Mouse (Mus musculus) heart, embryonic 14.5 days (tissue): ENCODE measurements around the gene Clstn1. TPM values are rescaled to one million over a fixed set of nuclear protein-coding genes. Genes with fewer than 3 reads are reported as not detected.

Source experiments
- ATAC-seq: fragments of 200-750 bp; cut with Nextera tagmentation; 2 replicates; pipeline ENCODE4 v1.8.0; 2017; ENCODE audit warnings: low read depth, moderate TSS enrichment; ENCODE audit not compliant: insufficient number of reproducible peaks, insufficient read depth, low FRiP score
- H3K27ac ChIP-seq, 2 experiments: fragments of 200-500 bp in 1 of 2; fragments of 300-500 bp in 1 of 2; sonication (generic) in 1 of 2; replicated peaks in 1 of 2; 2 replicates each; pipeline ENCODE4 v1.5.1; 2012 to 2014; ENCODE audit warnings: low read depth in 2 of 2, low read length in 2 of 2, control low read depth in 1 of 2, mild to moderate bottlenecking in 1 of 2, mixed read lengths in 1 of 2; ENCODE audit not compliant: control insufficient read depth in 1 of 2, insufficient read depth in 1 of 2
- H3K27me3 ChIP-seq: fragments of 300-500 bp; sonication (generic); 2 replicates; pipeline ENCODE4 v1.6.1; 2014; ENCODE audit warnings: mild to moderate bottlenecking, low read length, control low read depth; ENCODE audit not compliant: control insufficient read depth, insufficient read depth
- H3K36me3 ChIP-seq: fragments of 300-500 bp; sonication (generic); 2 replicates; pipeline ENCODE4 v1.6.1; 2014; ENCODE audit warnings: mild to moderate bottlenecking, control low read depth, low read length, mixed read lengths; ENCODE audit not compliant: control insufficient read depth, insufficient read depth
- H3K4me1 ChIP-seq, 2 experiments: fragments of 200-500 bp in 1 of 2; fragments of 300-500 bp in 1 of 2; sonication (generic) in 1 of 2; 2 replicates each; pipeline ENCODE4 v1.6.1; 2012 to 2014; ENCODE audit warnings: low read length in 2 of 2, control low read depth in 1 of 2, mixed read lengths in 1 of 2; ENCODE audit not compliant: control insufficient read depth in 2 of 2, insufficient read depth in 2 of 2
- H3K4me2 ChIP-seq: fragments of 300-500 bp; sonication (generic); 2 replicates; pipeline ENCODE4 v1.6.1; 2014; ENCODE audit warnings: mild to moderate bottlenecking, low read length
- H3K4me3 ChIP-seq, 2 experiments: fragments of 200-500 bp in 1 of 2; fragments of 300-500 bp in 1 of 2; sonication (generic) in 1 of 2; 2 replicates each; pipeline ENCODE4 v1.5.1; 2012 to 2014; ENCODE audit warnings: low read length in 2 of 2, mild to moderate bottlenecking in 2 of 2, control low read depth in 1 of 2, low read depth in 1 of 2, moderate library complexity in 1 of 2; ENCODE audit not compliant: control insufficient read depth in 1 of 2, insufficient read depth in 1 of 2
- H3K9ac ChIP-seq: fragments of 300-500 bp; sonication (generic); 2 replicates; pipeline ENCODE4 v1.6.1; 2014; ENCODE audit warnings: mild to moderate bottlenecking, low read length
- H3K9me3 ChIP-seq: fragments of 300-500 bp; sonication (generic); 2 replicates; pipeline ENCODE4 v1.6.1; 2016; ENCODE audit warnings: low read length, control low read depth; ENCODE audit not compliant: control insufficient read depth
- WGBS: fragments of 180-500 bp; shearing (Covaris S2); extraction: QIAGEN DNeasy Blood & Tissue Kit; methylation state at CpG from one replicate; pipeline ENCODE4 v1.1.7; 2014; 5-methylcytosine and 5-hydroxymethylcytosine counted together
- polyA plus RNA-seq: library from polyadenylated mRNA; unstranded; fragments of >200 nt; fragmentation: Nextera tagmentation; extraction: Ambion mirVana; gene quantifications from 2 replicates; pipeline ENCODE4 v1.2.1, GENCODE M21; 2014

The Clstn1 gene
- polyA plus RNA-seq, 1 experiment from 2014 or later = 18.5 TPM

GRCm38 (mm10) chr4:149635915-149636415 is 49.7 kb downstream of the Clstn1 start:
- peaks cover 54% of the 10 kb centered on the region for H3K36me3 ChIP-seq
- ATAC-seq = no peak
- no peak overlapping the region for H3K27ac ChIP-seq
- no peak overlapping the region for H3K4me2 ChIP-seq
- H3K9me3 ChIP-seq = no peaks in the 10 kb centered on the region
- no peak overlapping the region for H3K9ac ChIP-seq
- no peaks in the 10 kb centered on the region for H3K4me1 ChIP-seq
- WGBS = 88% methylated on average over 8 of the region's 8 CpGs
- no peak overlapping the region for H3K4me3 ChIP-seq
- H3K27me3 ChIP-seq = no peaks in the 10 kb centered on the region

- no peaks in the 10 kb centered on the region for H3K27me3 ChIP-seq
- no peaks in the 10 kb centered on the region for H3K4me1 ChIP-seq
- peaks cover 51% of the 10 kb centered on the region for H3K36me3 ChIP-seq
- no peak overlapping the region for H3K4me3 ChIP-seq
- ATAC-seq = no peak
- 90% methylated on average over 7 of the region's 7 CpGs for WGBS
- H3K27ac ChIP-seq = no peak overlapping the region
- no peak overlapping the region for H3K4me2 ChIP-seq
- H3K9ac ChIP-seq = no peak overlapping the region
- H3K9me3 ChIP-seq = no peaks in the 10 kb centered on the region
Measured at GRCm38 (mm10) chr4:149637942-149638341, 51.7 kb downstream of the Clstn1 start.

- Histone ChIP-seq H3K9ac (no peak overlapping the region), H3K27me3 (no peaks in the 10 kb centered on the region), H3K4me3 (no peak overlapping the region), H3K9me3 (no peaks in the 10 kb centered on the region), H3K27ac (no peak overlapping the region), H3K36me3 (peaks cover 56% of the 10 kb centered on the region), H3K4me1 (no peaks in the 10 kb centered on the region), H3K4me2 (no peak overlapping the region)
- ATAC-seq = no peak
- WGBS = 65% methylated on average over 9 of the region's 9 CpGs
Measured at GRCm38 (mm10) chr4:149640831-149641230, 54.6 kb downstream of the Clstn1 start.

- ATAC-seq = no peak
- Histone ChIP-seq H3K4me2 (no peak overlapping the region), H3K9me3 (no peaks in the 10 kb centered on the region), H3K4me3 (no peak overlapping the region), H3K9ac (no peak overlapping the region), H3K36me3 (peaks cover 61% of the 10 kb centered on the region), H3K27me3 (no peaks in the 10 kb centered on the region), H3K27ac (no peak overlapping the region), H3K4me1 (no peaks in the 10 kb centered on the region)
- 77% methylated on average over 8 of the region's 8 CpGs for WGBS
Measured at GRCm38 (mm10) chr4:149641400-149641799, 55.1 kb downstream of the Clstn1 start.

- Histone ChIP-seq H3K27ac (no peak overlapping the region), H3K4me3 (no peak overlapping the region), H3K27me3 (no peaks in the 10 kb centered on the region), H3K9ac (no peak overlapping the region), H3K36me3 (peaks cover 67% of the 10 kb centered on the region), H3K9me3 (no peaks in the 10 kb centered on the region), H3K4me2 (no peak overlapping the region), H3K4me1 (no peaks in the 10 kb centered on the region)
- no peak for ATAC-seq
- 83% methylated on average over 5 of the region's 5 CpGs for WGBS
Measured at GRCm38 (mm10) chr4:149641956-149642355, 55.7 kb downstream of the Clstn1 start.

GRCm38 (mm10) chr4:149645761-149646160 is 59.5 kb downstream of the Clstn1 start:
- H3K4me3 ChIP-seq = no peak overlapping the region
- H3K9me3 ChIP-seq = no peaks in the 10 kb centered on the region
- no peak for ATAC-seq
- H3K4me1 ChIP-seq = no peaks in the 10 kb centered on the region
- H3K36me3 ChIP-seq = peaks cover 66% of the 10 kb centered on the region
- H3K27ac ChIP-seq = no peak overlapping the region
- H3K27me3 ChIP-seq = no peaks in the 10 kb centered on the region
- H3K4me2 ChIP-seq = no peak overlapping the region
- WGBS = 87% methylated on average over 9 of the region's 9 CpGs
- no peak overlapping the region for H3K9ac ChIP-seq

GRCm38 (mm10) chr4:149648031-149648805 is 62.0 kb downstream of the Clstn1 start:
- WGBS = 77% methylated on average over 20 of the region's 20 CpGs
- Histone ChIP-seq H3K4me1 (no peaks in the 10 kb centered on the region), H3K9ac (no peak overlapping the region), H3K27me3 (no peaks in the 10 kb centered on the region), H3K27ac (no peak overlapping the region), H3K4me2 (no peak overlapping the region), H3K4me3 (no peak overlapping the region), H3K36me3 (peaks cover 51% of the 10 kb centered on the region), H3K9me3 (no peaks in the 10 kb centered on the region)
- no peak for ATAC-seq
